Mouse (Mus musculus) ovary, postnatal 14 days (tissue): ENCODE measurements around the gene Pip5k1b.

Experiments used
- DNase-seq: peaks from one replicate; pipeline ENCODE4 v3.0.0; 2022; ENCODE audit warnings: low spot score

The Pip5k1b gene

GRCm38 (mm10) chr19:24472512-24472911 lies 83.2 kb downstream of the Pip5k1b start:
- no peak for DNase-seq

- no peak for DNase-seq
These were observed 84.1 kb downstream of the Pip5k1b start for GRCm38 (mm10) chr19:24471538-24471937.

GRCm38 (mm10) chr19:24469216-24469615 lies 86.5 kb downstream of the Pip5k1b start:
- DNase-seq: no peak

GRCm38 (mm10) chr19:24468616-24469015 lies 87.1 kb downstream of the Pip5k1b start:
- DNase-seq: no peak

- no peak for DNase-seq
These were observed 92.7 kb downstream of the Pip5k1b start for GRCm38 (mm10) chr19:24463011-24463410.

- no peak for DNase-seq
These were observed 99.0 kb downstream of the Pip5k1b start for GRCm38 (mm10) chr19:24456591-24457231.

- no peak for DNase-seq
These were observed 100.3 kb downstream of the Pip5k1b start for GRCm38 (mm10) chr19:24455249-24455960.

- DNase-seq: no peak
These were observed 101.2 kb downstream of the Pip5k1b start for GRCm38 (mm10) chr19:24454451-24454850.

- no peak for DNase-seq
These were observed 102.3 kb downstream of the Pip5k1b start for GRCm38 (mm10) chr19:24453379-24453778.

- DNase-seq: no peak
These were observed 103.2 kb downstream of the Pip5k1b start for GRCm38 (mm10) chr19:24452441-24452898.

GRCm38 (mm10) chr19:24451626-24452025 lies 104.0 kb downstream of the Pip5k1b start:
- no peak for DNase-seq

- no peak for DNase-seq
These were observed 104.9 kb downstream of the Pip5k1b start for GRCm38 (mm10) chr19:24450740-24451139.

GRCm38 (mm10) chr19:24444322-24444721 lies 111.3 kb downstream of the Pip5k1b start:
- no peak for DNase-seq

- no peak for DNase-seq
These were observed 116.0 kb downstream of the Pip5k1b start for GRCm38 (mm10) chr19:24439715-24440114.

GRCm38 (mm10) chr19:24434291-24434690 lies 121.4 kb downstream of the Pip5k1b start:
- no peak for DNase-seq

- DNase-seq: no peak
These were observed 123.2 kb downstream of the Pip5k1b start for GRCm38 (mm10) chr19:24432447-24432846.

- DNase-seq: no peak
These were observed 124.3 kb downstream of the Pip5k1b start for GRCm38 (mm10) chr19:24431381-24431780.

- DNase-seq: no peak
These were observed 127.7 kb downstream of the Pip5k1b start for GRCm38 (mm10) chr19:24428011-24428410.

GRCm38 (mm10) chr19:24427258-24427657 lies 128.4 kb downstream of the Pip5k1b start:
- no peak for DNase-seq

- no peak for DNase-seq
These were observed 128.9 kb downstream of the Pip5k1b start for GRCm38 (mm10) chr19:24426759-24427181.

GRCm38 (mm10) chr19:24418030-24418429 lies 137.6 kb downstream of the Pip5k1b start:
- no peak for DNase-seq

GRCm38 (mm10) chr19:24417659-24418004 lies 138.0 kb downstream of the Pip5k1b start:
- no peak for DNase-seq

GRCm38 (mm10) chr19:24416975-24417658 lies 138.6 kb downstream of the Pip5k1b start:
- DNase-seq: no peak
